Mouse (Mus musculus) megakaryocyte, adult 5-6 weeks (primary cell): ENCODE results near the gene Eef1a1. TPM values are rescaled to one million over a fixed set of nuclear protein-coding genes. Genes with fewer than 3 reads are reported as not detected.
"Not testable (repeated sequence)": the region's sequence is repeated elsewhere in the genome, so short reads cannot be mapped to it uniquely, and the experiment has no call there.

Experiments used
- ATAC-seq: 2 replicates; pipeline ENCODE4 v1.8.0; 2016; ENCODE audit warnings: mild to moderate bottlenecking, inconsistent platforms; ENCODE audit not compliant: poor library complexity, severe bottlenecking
- total RNA-seq, 2 experiments: library from RNA; stranded (forward) in 1 of 2; stranded (reverse) in 1 of 2; fragments of 153-499, 151-499 nt in 1 of 2; fragments of 221-1000, 200-1000 nt in 1 of 2; gene quantifications; 2 replicates each; pipeline versions ENCODE4 v1.2.3 to v1.2.4; 2015 to 2017

The Eef1a1 gene
- total RNA-seq, 2 experiments from 2014 or later, result 9,740 to 12,645 TPM

GRCm38 (mm10) chr9:78478009-78478605 is 10.8 kb downstream of the Eef1a1 start:
- ATAC-seq, result not testable (repeated sequence)

GRCm38 (mm10) chr9:78477021-78477551 is 11.9 kb downstream of the Eef1a1 start:
- no peak for ATAC-seq

- ATAC-seq, result no peak
These were observed 12.4 kb downstream of the Eef1a1 start for GRCm38 (mm10) chr9:78476531-78477020.

GRCm38 (mm10) chr9:78475873-78476272 is 13.1 kb downstream of the Eef1a1 start:
- no peak for ATAC-seq

- ATAC-seq, result no peak
These were observed 13.6 kb downstream of the Eef1a1 start for GRCm38 (mm10) chr9:78475383-78475780.

- no peak for ATAC-seq
These were observed 14.1 kb downstream of the Eef1a1 start for GRCm38 (mm10) chr9:78474771-78475382.

GRCm38 (mm10) chr9:78474270-78474669 is 14.7 kb downstream of the Eef1a1 start:
- no peak for ATAC-seq

- ATAC-seq, result no peak
These were observed 15.4 kb downstream of the Eef1a1 start for GRCm38 (mm10) chr9:78473588-78473987.

GRCm38 (mm10) chr9:78465725-78466124 is 23.2 kb downstream of the Eef1a1 start:
- no peak for ATAC-seq

- ATAC-seq, result peak; percentile 98
These were observed 25.6 kb downstream of the Eef1a1 start for GRCm38 (mm10) chr9:78463337-78463736.

GRCm38 (mm10) chr9:78457026-78457425 is 31.9 kb downstream of the Eef1a1 start:
- no peak for ATAC-seq

- peak; percentile 77 for ATAC-seq
These were observed 37.6 kb downstream of the Eef1a1 start for GRCm38 (mm10) chr9:78451382-78451781.

- ATAC-seq, result no peak
These were observed 38.5 kb downstream of the Eef1a1 start for GRCm38 (mm10) chr9:78450404-78450803.

GRCm38 (mm10) chr9:78447973-78448873 is 40.7 kb downstream of the Eef1a1 start, which contains the start of the genes Mto1 and Gm17324:
TSS of gene Mto1 (plus strand) at chr9:78448208.
TSS of gene Gm17324 (minus strand) at chr9:78448786.
- peak; percentile 80 for ATAC-seq

GRCm38 (mm10) chr9:78447606-78447972 is 41.4 kb downstream of the Eef1a1 start:
- no peak for ATAC-seq

GRCm38 (mm10) chr9:78442579-78443392 is 46.2 kb downstream of the Eef1a1 start, which contains the start of gene Cgas:
TSS of gene Cgas (minus strand) at chr9:78443237.
- peak; percentile 91 for ATAC-seq

GRCm38 (mm10) chr9:78442237-78442578 is 46.7 kb downstream of the Eef1a1 start:
- ATAC-seq, result no peak

GRCm38 (mm10) chr9:78439426-78439825 is 49.5 kb downstream of the Eef1a1 start:
- no peak for ATAC-seq

GRCm38 (mm10) chr9:78432471-78432870 is 56.5 kb downstream of the Eef1a1 start:
- no peak for ATAC-seq

GRCm38 (mm10) chr9:78430486-78430885 is 58.5 kb downstream of the Eef1a1 start:
- ATAC-seq, result peak; percentile 58
